Mouse (Mus musculus) intestine, embryonic 14.5 days (tissue): Measurements from ENCODE around the gene Hephl1. TPM values are rescaled to one million over a fixed set of nuclear protein-coding genes. Genes with fewer than 3 reads are reported as not detected.

Source experiments
- polyA plus RNA-seq: library from polyadenylated mRNA; unstranded; fragments of >200 nt; fragmentation: Nextera tagmentation; extraction: Ambion mirVana; gene quantifications from 2 replicates; pipeline ENCODE4 v1.2.1, GENCODE M21; 2014

The Hephl1 gene
- polyA plus RNA-seq, 1 experiment from 2014 or later: not detected

Other genes starting within 250 kb of the Hephl1 start
- not detected in 2 replicates for gene Izumo1r, start 208.2 kb downstream of the Hephl1 start, polyA plus RNA-seq
- 54.5 and 60.3 TPM in 2 replicates for gene Panx1, start 66.6 kb downstream of the Hephl1 start, polyA plus RNA-seq
- gene Vstm5, start 126.9 kb upstream of the Hephl1 start, polyA plus RNA-seq: 10.8 and 11.8 TPM in 2 replicates
- 38.6 and 40.8 TPM in 2 replicates for gene Med17, start 167.8 kb upstream of the Hephl1 start, polyA plus RNA-seq
- gene Taf1d, start 194.1 kb upstream of the Hephl1 start, polyA plus RNA-seq: 85.9 and 87.5 TPM in 2 replicates
- gene 4931406C07Rik, start 194.3 kb upstream of the Hephl1 start, polyA plus RNA-seq: 7.3 and 8.3 TPM in 2 replicates
- gene Cep295, start 245.7 kb upstream of the Hephl1 start, polyA plus RNA-seq: 17.3 and 23.4 TPM in 2 replicates